Mouse (Mus musculus) heart, postnatal 0 days (tissue): ENCODE results near the gene Tex33. TPM values are rescaled to one million over a fixed set of nuclear protein-coding genes. Genes with fewer than 3 reads are reported as not detected.

Source experiments
- ATAC-seq: fragments of 200-750 bp; cut with Nextera tagmentation; 2 replicates; pipeline ENCODE4 v1.8.0; 2017; ENCODE audit warnings: low read depth, moderate number of reproducible peaks, moderate library complexity; ENCODE audit not compliant: insufficient read depth
- DNase-seq: peaks from one replicate; pipeline ENCODE4 v3.0.0-alpha.2; 2016; ENCODE audit warnings: low spot score
- H3K27ac ChIP-seq: fragments of 300-500 bp; sonication (generic); 2 replicates; pipeline ENCODE4 v1.5.1; 2014; ENCODE audit warnings: low read depth, mild to moderate bottlenecking
- H3K27me3 ChIP-seq: fragments of 300-500 bp; sonication (generic); 2 replicates; pipeline ENCODE4 v1.6.1; 2014; ENCODE audit warnings: low read length, mixed read lengths; ENCODE audit not compliant: control insufficient read depth, insufficient read depth
- H3K36me3 ChIP-seq: fragments of 300-500 bp; sonication (generic); replicated peaks from 2 replicates; pipeline ENCODE4 v1.6.1; 2014; ENCODE audit warnings: low read length, mixed read lengths; ENCODE audit not compliant: control insufficient read depth, insufficient read depth
- H3K4me1 ChIP-seq: fragments of 300-500 bp; sonication (generic); 2 replicates; pipeline ENCODE4 v1.6.1; 2014; ENCODE audit warnings: antibody characterized with exemption; ENCODE audit not compliant: control insufficient read depth, insufficient read depth
- H3K4me2 ChIP-seq: fragments of 300-500 bp; sonication (generic); 2 replicates; pipeline ENCODE4 v1.6.1; 2014; ENCODE audit warnings: low read depth, mild to moderate bottlenecking, low read length, moderate library complexity
- H3K4me3 ChIP-seq: fragments of 300-500 bp; sonication (generic); 2 replicates; pipeline ENCODE4 v1.5.1; 2014; ENCODE audit warnings: low read depth, low read length
- H3K9ac ChIP-seq: fragments of 300-500 bp; sonication (generic); replicated peaks from 2 replicates; pipeline ENCODE4 v1.6.1; 2014; ENCODE audit warnings: low read depth, low read length, mixed read lengths
- H3K9me3 ChIP-seq: fragments of 300-500 bp; sonication (generic); replicated peaks from 2 replicates; pipeline ENCODE4 v1.6.1; 2016; ENCODE audit warnings: low read length; ENCODE audit not compliant: control insufficient read depth
- CTCF ChIP-seq: IDR thresholded peaks from 2 replicates; pipeline ENCODE4 v1.5.1; 2016; ENCODE audit warnings: antibody characterized with exemption, control low read depth, low read depth
- EP300 ChIP-seq: IDR thresholded peaks from 2 replicates; pipeline ENCODE4 v1.6.1; 2016; ENCODE audit warnings: antibody characterized with exemption, low read depth
- WGBS: fragments of 180-500 bp; shearing (Covaris S2); extraction: QIAGEN DNeasy Blood & Tissue Kit; methylation state at CpG from one replicate; pipeline ENCODE4 v1.1.7; 2014; 5-methylcytosine and 5-hydroxymethylcytosine counted together
- polyA plus RNA-seq: library from polyadenylated mRNA; unstranded; fragments of >200 nt; fragmentation: Nextera tagmentation; extraction: Ambion mirVana; gene quantifications from 2 replicates; pipeline ENCODE4 v1.2.1, GENCODE M21; 2015
- total RNA-seq: library from RNA; depleted of rRNA; stranded (reverse); fragments of >200 nt; gene quantifications from 2 replicates; pipeline ENCODE4 v1.2.3, GENCODE M21; 2014; ENCODE audit warnings: low replicate concordance; rRNA removed

Gene Tex33
- total RNA-seq, result not detected in 2 replicates
- not detected in 2 replicates for polyA plus RNA-seq

- Histone ChIP-seq H3K4me1 (no peaks in the 10 kb centered on the region), H3K36me3 (no peaks in the 10 kb centered on the region; the same call in 1 of the 2 replicates), H3K4me2 (no peak within 1 kb of the TSS), H3K9me3 (no peaks in the 10 kb centered on the region), H3K4me3 (no peak within 1 kb of the TSS), H3K9ac (no peak within 1 kb of the TSS), H3K27me3 (no peaks in the 10 kb centered on the region), H3K27ac (no peak within 1 kb of the TSS)
- TF ChIP-seq EP300 (no peak), CTCF (no peak)
- ATAC-seq (no peak), DNase-seq (no peak)
- 83% methylated on average over 8 of the region's 8 CpGs for WGBS
These were observed at the start of gene Tex33 for GRCm38 (mm10) chr15:78395478-78395962. Gene Tex33 (minus strand): TSS chr15:78395912.

- H3K36me3 ChIP-seq, result no peaks in the 10 kb centered on the region
- H3K4me3 ChIP-seq, result no peak overlapping the region
- ATAC-seq (no peak), DNase-seq (no peak)
- H3K4me2 ChIP-seq, result no peak overlapping the region
- 59% methylated on average over 6 of the region's 6 CpGs for WGBS
- H3K27ac ChIP-seq, result no peak overlapping the region
- H3K9ac ChIP-seq, result no peak overlapping the region
- no peaks in the 10 kb centered on the region for H3K4me1 ChIP-seq
- no peak for TF ChIP-seq EP300
- no peak for TF ChIP-seq CTCF
- H3K27me3 ChIP-seq, result no peaks in the 10 kb centered on the region
- H3K9me3 ChIP-seq, result no peaks in the 10 kb centered on the region
These were observed 48.1 kb upstream of the Tex33 start for GRCm38 (mm10) chr15:78443857-78444256.

- no peak overlapping the region for H3K9ac ChIP-seq
- WGBS, result 81% methylated on average over 19 of the region's 19 CpGs
- H3K9me3 ChIP-seq, result no peaks in the 10 kb centered on the region
- no peak for ATAC-seq
- H3K4me3 ChIP-seq, result no peak overlapping the region
- H3K27me3 ChIP-seq, result no peaks in the 10 kb centered on the region
- no peak overlapping the region for H3K27ac ChIP-seq
- no peaks in the 10 kb centered on the region for H3K36me3 ChIP-seq
- DNase-seq, result no peak
- H3K4me1 ChIP-seq, result peaks cover 6% of the 10 kb centered on the region
- TF ChIP-seq EP300 (no peak), CTCF (no peak)
- H3K4me2 ChIP-seq, result no peak overlapping the region
These were observed 46.5 kb upstream of the Tex33 start for GRCm38 (mm10) chr15:78442231-78442630.

- Histone ChIP-seq H3K27me3 (no peaks in the 10 kb centered on the region), H3K9ac (no peak overlapping the region), H3K4me2 (no peak overlapping the region), H3K36me3 (no peaks in the 10 kb centered on the region; the same call in 1 of the 2 replicates), H3K9me3 (no peaks in the 10 kb centered on the region), H3K27ac (no peak overlapping the region), H3K4me3 (no peak overlapping the region), H3K4me1 (peaks cover 9% of the 10 kb centered on the region)
- DNase-seq (no peak), ATAC-seq (no peak)
- WGBS, result 81% methylated on average over 8 of the region's 9 CpGs
- TF ChIP-seq CTCF (no peak), EP300 (no peak)
These were observed 43.3 kb upstream of the Tex33 start for GRCm38 (mm10) chr15:78438973-78439372.

GRCm38 (mm10) chr15:78438505-78438904, 42.8 kb upstream of the Tex33 start:
- no peak overlapping the region for H3K4me2 ChIP-seq
- DNase-seq (no peak), ATAC-seq (no peak)
- 58% methylated on average over 8 of the region's 8 CpGs for WGBS
- H3K4me3 ChIP-seq, result no peak overlapping the region
- peaks cover 9% of the 10 kb centered on the region for H3K4me1 ChIP-seq
- no peaks in the 10 kb centered on the region for H3K27me3 ChIP-seq
- no peak overlapping the region for H3K27ac ChIP-seq
- H3K9me3 ChIP-seq, result no peaks in the 10 kb centered on the region
- H3K36me3 ChIP-seq, result peaks cover under 1% of the 10 kb centered on the region
- no peak overlapping the region for H3K9ac ChIP-seq
- TF ChIP-seq CTCF (no peak), EP300 (no peak)

- no peak overlapping the region for H3K9ac ChIP-seq
- TF ChIP-seq EP300 (no peak), CTCF (no peak)
- H3K9me3 ChIP-seq, result no peaks in the 10 kb centered on the region
- peak overlapping the region; percentile 70; the same call in 1 of the 2 replicates for H3K27ac ChIP-seq
- DNase-seq, result no peak
- H3K4me1 ChIP-seq, result peaks cover 9% of the 10 kb centered on the region
- ATAC-seq, result no peak
- H3K36me3 ChIP-seq, result peaks cover 5% of the 10 kb centered on the region
- 39% methylated on average over 4 of the region's 4 CpGs for WGBS
- H3K4me3 ChIP-seq, result no peak overlapping the region
- no peaks in the 10 kb centered on the region for H3K27me3 ChIP-seq
- H3K4me2 ChIP-seq, result no peak overlapping the region
These were observed 42.3 kb upstream of the Tex33 start for GRCm38 (mm10) chr15:78438018-78438394.
